Mouse (Mus musculus): ENCODE results near the gene Zmynd8.

DNA sequence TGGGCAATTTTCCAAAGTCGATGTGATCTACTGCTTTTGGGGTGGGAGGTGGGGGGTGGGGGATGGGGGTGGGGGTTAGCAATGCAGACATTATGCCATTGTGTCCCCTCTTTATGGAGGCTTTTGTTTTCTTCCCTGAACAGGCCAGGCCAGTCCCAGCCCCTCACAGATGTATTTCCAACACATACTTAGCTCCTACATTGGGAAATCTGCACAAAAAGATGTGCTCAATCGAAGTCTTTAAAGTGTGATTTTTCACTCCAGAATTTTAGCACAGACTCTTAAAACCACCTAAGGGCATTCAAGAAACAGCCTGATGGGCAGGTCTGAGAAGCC lies 59.5 kb downstream of the Zmynd8 start:
- TF ChIP-seq CTCF (IDR thresholded peaks at IDR 0.05; ENCODE audit: control insufficient read depth, insufficient read depth, low read length): no peak
- TF ChIP-seq POLR2A (IDR thresholded peaks at IDR 0.05; ENCODE audit: borderline replicate concordance, control insufficient read depth, low read depth, low read length): no peak

All from bone marrow, adult 2 months (tissue).